Mouse (Mus musculus): ENCODE results near the gene 9130213A22Rik. TPM values are rescaled to one million over a fixed set of nuclear protein-coding genes. Genes with fewer than 3 reads are reported as not detected.

The 9130213A22Rik gene
- polyA plus RNA-seq, 1 experiment from 2014 or later, result 0.14 TPM

- H3K4me3 ChIP-seq (ENCODE audit: low read depth, low read length), result peak overlapping the region; percentile 63; the same call in 1 of the 2 replicates
- no peak for DNase-seq (ENCODE audit: low spot score)
- 69% methylated on average over 2 of the region's 2 CpGs for WGBS
These were observed 4.3 kb upstream of the 9130213A22Rik start for GRCm38 (mm10) chr11:69126706-69127095.

GRCm38 (mm10) chr11:69125919-69126705 lies 3.7 kb upstream of the 9130213A22Rik start:
- Histone ChIP-seq H3K9ac (ENCODE audit: low read depth, low read length) (peak overlapping the region; percentile 63), H3K36me3 (ENCODE audit: control insufficient read depth, insufficient read depth, low read length) (no peaks in the 10 kb centered on the region), H3K4me1 (ENCODE audit: control insufficient read depth, insufficient read depth, low read length) (peaks cover 7% of the 10 kb centered on the region; the same call in 1 of the 2 replicates), H3K9me3 (ENCODE audit: control insufficient read depth, low read length) (no peaks in the 10 kb centered on the region), H3K27me3 (replicated peaks; ENCODE audit: control insufficient read depth, insufficient read depth, low read length) (no peaks in the 10 kb centered on the region), H3K4me3 (ENCODE audit: low read depth, low read length) (peak overlapping the region; percentile 63), H3K4me2 (ENCODE audit: low read depth, low read length) (peak overlapping the region; percentile 91), H3K27ac (replicated peaks; ENCODE audit: low read depth, low read length) (no peak overlapping the region)
- ATAC-seq (ENCODE audit: low read depth), result no peak
- peak; percentile 30 for DNase-seq (ENCODE audit: low spot score)
- 16% methylated on average over 12 of the region's 20 CpGs for WGBS

More at GRCm38 (mm10) chr11:69126706-69127095, 4.3 kb upstream of the 9130213A22Rik start:
- peak overlapping the region; percentile 91 for H3K4me2 ChIP-seq (ENCODE audit: low read depth, low read length)
- H3K9ac ChIP-seq (ENCODE audit: low read depth, low read length), result no peak overlapping the region
- no peaks in the 10 kb centered on the region for H3K36me3 ChIP-seq (ENCODE audit: control insufficient read depth, insufficient read depth, low read length)
- no peak overlapping the region for H3K27ac ChIP-seq (replicated peaks; ENCODE audit: low read depth, low read length)
- no peaks in the 10 kb centered on the region for H3K27me3 ChIP-seq (replicated peaks; ENCODE audit: control insufficient read depth, insufficient read depth, low read length)
- peaks cover 7% of the 10 kb centered on the region; the same call in 1 of the 2 replicates for H3K4me1 ChIP-seq (ENCODE audit: control insufficient read depth, insufficient read depth, low read length)
- H3K9me3 ChIP-seq (ENCODE audit: control insufficient read depth, low read length), result no peaks in the 10 kb centered on the region
- ATAC-seq (ENCODE audit: low read depth), result no peak

- peak within 1 kb of the TSS; percentile 91 for H3K4me2 ChIP-seq (ENCODE audit: low read depth, low read length)
- peak within 1 kb of the TSS; percentile 76 for H3K27ac ChIP-seq (replicated peaks; ENCODE audit: low read depth, low read length)
- peak within 1 kb of the TSS; percentile 63 for H3K9ac ChIP-seq (ENCODE audit: low read depth, low read length)
- 5% methylated on average over 3 of the region's 3 CpGs for WGBS
- ATAC-seq (ENCODE audit: low read depth), result no peak
- no peak for DNase-seq (ENCODE audit: low spot score)
- H3K4me1 ChIP-seq (ENCODE audit: control insufficient read depth, insufficient read depth, low read length), result peaks cover 10% of the 10 kb centered on the region; the same call in 1 of the 2 replicates
- H3K27me3 ChIP-seq (replicated peaks; ENCODE audit: control insufficient read depth, insufficient read depth, low read length), result no peaks in the 10 kb centered on the region
- peak within 1 kb of the TSS; percentile 63 for H3K4me3 ChIP-seq (ENCODE audit: low read depth, low read length)
- no peaks in the 10 kb centered on the region for H3K36me3 ChIP-seq (ENCODE audit: control insufficient read depth, insufficient read depth, low read length)
- no peaks in the 10 kb centered on the region for H3K9me3 ChIP-seq (ENCODE audit: control insufficient read depth, low read length)
These were observed 3.3 kb upstream of the 9130213A22Rik start, which contains the start of gene Aloxe3 for GRCm38 (mm10) chr11:69125852-69125918. Aloxe3 (plus strand) TSS chr11:69125896.

GRCm38 (mm10) chr11:69125041-69125851 lies 2.9 kb upstream of the 9130213A22Rik start:
- peak overlapping the region; percentile 63 for H3K9ac ChIP-seq (ENCODE audit: low read depth, low read length)
- peak overlapping the region; percentile 91 for H3K4me2 ChIP-seq (ENCODE audit: low read depth, low read length)
- H3K9me3 ChIP-seq (ENCODE audit: control insufficient read depth, low read length), result no peaks in the 10 kb centered on the region
- no peaks in the 10 kb centered on the region for H3K36me3 ChIP-seq (ENCODE audit: control insufficient read depth, insufficient read depth, low read length)
- DNase-seq (ENCODE audit: low spot score) (peak; percentile 96), ATAC-seq (ENCODE audit: low read depth) (peak; percentile 53)
- H3K27ac ChIP-seq (replicated peaks; ENCODE audit: low read depth, low read length), result peak overlapping the region; percentile 76
- no peaks in the 10 kb centered on the region for H3K27me3 ChIP-seq (replicated peaks; ENCODE audit: control insufficient read depth, insufficient read depth, low read length)
- peaks cover 13% of the 10 kb centered on the region for H3K4me1 ChIP-seq (ENCODE audit: control insufficient read depth, insufficient read depth, low read length)
- under 1% methylated on average over 24 of the region's 24 CpGs for WGBS
- peak overlapping the region; percentile 63 for H3K4me3 ChIP-seq (ENCODE audit: low read depth, low read length)

- Histone ChIP-seq H3K4me2 (ENCODE audit: low read depth, low read length) (peak overlapping the region; percentile 99), H3K27me3 (replicated peaks; ENCODE audit: control insufficient read depth, insufficient read depth, low read length) (no peaks in the 10 kb centered on the region), H3K27ac (replicated peaks; ENCODE audit: low read depth, low read length) (no peak overlapping the region), H3K9ac (ENCODE audit: low read depth, low read length) (no peak overlapping the region), H3K4me3 (ENCODE audit: low read depth, low read length) (peak overlapping the region; percentile 88), H3K36me3 (ENCODE audit: control insufficient read depth, insufficient read depth, low read length) (no peaks in the 10 kb centered on the region), H3K4me1 (ENCODE audit: control insufficient read depth, insufficient read depth, low read length) (peaks cover 21% of the 10 kb centered on the region), H3K9me3 (ENCODE audit: control insufficient read depth, low read length) (no peaks in the 10 kb centered on the region)
- ATAC-seq (ENCODE audit: low read depth), result peak; percentile 53
- 0% methylated on average over 3 of the region's 3 CpGs for WGBS
- no peak for DNase-seq (ENCODE audit: low spot score)
These were observed 2.1 kb upstream of the 9130213A22Rik start for GRCm38 (mm10) chr11:69124498-69124847.

- Histone ChIP-seq H3K4me1 (ENCODE audit: control insufficient read depth, insufficient read depth, low read length) (peaks cover 27% of the 10 kb centered on the region), H3K9ac (ENCODE audit: low read depth, low read length) (peak overlapping the region; percentile 65), H3K27ac (replicated peaks; ENCODE audit: low read depth, low read length) (peak overlapping the region; percentile 82), H3K9me3 (ENCODE audit: control insufficient read depth, low read length) (no peaks in the 10 kb centered on the region), H3K4me2 (ENCODE audit: low read depth, low read length) (peak overlapping the region; percentile 99), H3K36me3 (ENCODE audit: control insufficient read depth, insufficient read depth, low read length) (no peaks in the 10 kb centered on the region), H3K4me3 (ENCODE audit: low read depth, low read length) (peak overlapping the region; percentile 88), H3K27me3 (replicated peaks; ENCODE audit: control insufficient read depth, insufficient read depth, low read length) (no peaks in the 10 kb centered on the region)
- WGBS, result under 1% methylated on average over 31 of the region's 31 CpGs
- peak; percentile 74 for ATAC-seq (ENCODE audit: low read depth)
- DNase-seq (ENCODE audit: low spot score), result peak; percentile 96
These were observed 1.5 kb upstream of the 9130213A22Rik start for GRCm38 (mm10) chr11:69123693-69124497.

GRCm38 (mm10) chr11:69123056-69123692 lies 785 bp upstream of the 9130213A22Rik start:
- H3K4me1 ChIP-seq (ENCODE audit: control insufficient read depth, insufficient read depth, low read length), result peaks cover 28% of the 10 kb centered on the region
- H3K9ac ChIP-seq (ENCODE audit: low read depth, low read length), result peak overlapping the region; percentile 65
- ATAC-seq (ENCODE audit: low read depth), result peak; percentile 0; the same call in 1 of the 2 replicates
- peak overlapping the region; percentile 84 for H3K27ac ChIP-seq (replicated peaks; ENCODE audit: low read depth, low read length)
- under 1% methylated on average over 27 of the region's 29 CpGs for WGBS
- peak; percentile 91 for DNase-seq (ENCODE audit: low spot score)
- no peaks in the 10 kb centered on the region for H3K27me3 ChIP-seq (replicated peaks; ENCODE audit: control insufficient read depth, insufficient read depth, low read length)
- H3K9me3 ChIP-seq (ENCODE audit: control insufficient read depth, low read length), result no peaks in the 10 kb centered on the region
- peak overlapping the region; percentile 88 for H3K4me3 ChIP-seq (ENCODE audit: low read depth, low read length)
- H3K36me3 ChIP-seq (ENCODE audit: control insufficient read depth, insufficient read depth, low read length), result no peaks in the 10 kb centered on the region
- H3K4me2 ChIP-seq (ENCODE audit: low read depth, low read length), result peak overlapping the region; percentile 99

GRCm38 (mm10) chr11:69121741-69122335 lies 551 bp downstream of the 9130213A22Rik start:
- peaks cover 28% of the 10 kb centered on the region for H3K4me1 ChIP-seq (ENCODE audit: control insufficient read depth, insufficient read depth, low read length)
- peak overlapping the region; percentile 88 for H3K4me3 ChIP-seq (ENCODE audit: low read depth, low read length)
- ATAC-seq (ENCODE audit: low read depth) (no peak), DNase-seq (ENCODE audit: low spot score) (peak; percentile 73)
- no peaks in the 10 kb centered on the region for H3K36me3 ChIP-seq (ENCODE audit: control insufficient read depth, insufficient read depth, low read length)
- H3K27me3 ChIP-seq (replicated peaks; ENCODE audit: control insufficient read depth, insufficient read depth, low read length), result no peaks in the 10 kb centered on the region
- peak overlapping the region; percentile 84 for H3K27ac ChIP-seq (replicated peaks; ENCODE audit: low read depth, low read length)
- WGBS, result 1% methylated on average over 21 of the region's 32 CpGs
- H3K9ac ChIP-seq (ENCODE audit: low read depth, low read length), result peak overlapping the region; percentile 65
- H3K4me2 ChIP-seq (ENCODE audit: low read depth, low read length), result peak overlapping the region; percentile 99
- no peaks in the 10 kb centered on the region for H3K9me3 ChIP-seq (ENCODE audit: control insufficient read depth, low read length)
